Mouse (Mus musculus) liver, embryonic 11.5 days (tissue): ENCODE measurements around the gene Wnt3a. TPM values are rescaled to one million over a fixed set of nuclear protein-coding genes. Genes with fewer than 3 reads are reported as not detected.

Experiments
- microRNA-seq: library from miRNA; unstranded; fragments of <30 nt; microRNA quantifications from one replicate; pipeline ENCODE4, GENCODE M21; 2017; ENCODE audit warnings: borderline number of aligned reads
- polyA plus RNA-seq: library from polyadenylated mRNA; unstranded; fragments of >200 nt; fragmentation: Nextera tagmentation; extraction: Ambion mirVana; gene quantifications from 2 replicates; pipeline ENCODE4 v1.2.1, GENCODE M21; 2014

Gene Wnt3a
- polyA plus RNA-seq, 1 experiment from 2014 or later = not detected

Small RNAs within 50 kb of the gene (microRNA-seq; reads per million reads assigned to microRNA genes)
- gene Gm24756 = not detected

Other genes starting within 250 kb of the Wnt3a start
- 0.64 and 1.2 TPM in 2 replicates for gene Obscn, start 154.3 kb downstream of the Wnt3a start, polyA plus RNA-seq
- 6.8 and 6.9 TPM in 2 replicates for gene Iba57, start 127.0 kb downstream of the Wnt3a start, polyA plus RNA-seq
- gene Gjc2, start 107.5 kb downstream of the Wnt3a start, polyA plus RNA-seq = 0.07 TPM in 1 of 2 replicates, not detected in the other
- gene Guk1, start 98.5 kb downstream of the Wnt3a start, polyA plus RNA-seq = 131 and 134 TPM in 2 replicates
- gene Mrpl55, start 88.3 kb downstream of the Wnt3a start, polyA plus RNA-seq = 104 and 106 TPM in 2 replicates
- gene 2310033P09Rik, start 82.4 kb downstream of the Wnt3a start, polyA plus RNA-seq = 38.4 and 41.3 TPM in 2 replicates
- 505 and 548 TPM in 2 replicates for gene Arf1, start 62.5 kb downstream of the Wnt3a start, polyA plus RNA-seq
- gene Wnt9a, start 16.2 kb upstream of the Wnt3a start, polyA plus RNA-seq = 0.56 and 0.82 TPM in 2 replicates
- gene Prss38, start 84.9 kb upstream of the Wnt3a start, polyA plus RNA-seq = not detected in 2 replicates
- gene Jmjd4, start 159.3 kb upstream of the Wnt3a start, polyA plus RNA-seq = 10.8 and 12.7 TPM in 2 replicates
- 57.9 and 67.4 TPM in 2 replicates for gene Snap47, start 160.4 kb upstream of the Wnt3a start, polyA plus RNA-seq
- gene Zfp867, start 181.7 kb upstream of the Wnt3a start, polyA plus RNA-seq = 3.2 and 3.6 TPM in 2 replicates
- gene Zkscan17, start 236.0 kb upstream of the Wnt3a start, polyA plus RNA-seq = 16.8 TPM in 2 replicates